Mouse (Mus musculus) heart, embryonic 12.5 days (tissue): ENCODE measurements at regions not wholly inside any gene's neighbourhood (a gene's known extent, or its start where the extent isn't known, plus 50 kb on each side); places are given as distances from the start of the nearest gene placed in this dataset.
"Not testable (repeated sequence)": the region's sequence is repeated elsewhere in the genome, so short reads cannot be mapped to it uniquely, and the experiment has no call there.

Experiments
- ATAC-seq: fragments of 200-750 bp; cut with Nextera tagmentation; 2 replicates; pipeline ENCODE4 v1.8.0; 2017; ENCODE audit warnings: moderate TSS enrichment, moderate library complexity; ENCODE audit not compliant: insufficient number of reproducible peaks, low FRiP score
- H3K27ac ChIP-seq: fragments of 300-500 bp; sonication (generic); 2 replicates; pipeline ENCODE4 v1.5.1; 2016; ENCODE audit warnings: mild to moderate bottlenecking, moderate library complexity; ENCODE audit not compliant: poor library complexity, severe bottlenecking
- H3K27me3 ChIP-seq: fragments of 300-500 bp; sonication (generic); replicated peaks from 2 replicates; pipeline ENCODE4 v1.6.1; 2016; ENCODE audit warnings: mild to moderate bottlenecking, moderate library complexity
- H3K36me3 ChIP-seq: fragments of 300-500 bp; sonication (generic); 2 replicates; pipeline ENCODE4 v1.6.1; 2016; ENCODE audit warnings: mild to moderate bottlenecking, moderate library complexity
- H3K4me1 ChIP-seq: fragments of 300-500 bp; sonication (generic); replicated peaks from 2 replicates; pipeline ENCODE4 v1.6.1; 2016; ENCODE audit warnings: mild to moderate bottlenecking
- H3K4me2 ChIP-seq: fragments of 300-500 bp; sonication (generic); 2 replicates; pipeline ENCODE4 v1.6.1; 2016; ENCODE audit warnings: mild to moderate bottlenecking, moderate library complexity
- H3K4me3 ChIP-seq: fragments of 300-500 bp; sonication (generic); 2 replicates; pipeline ENCODE4 v1.5.1; 2016; ENCODE audit warnings: mild to moderate bottlenecking
- H3K9ac ChIP-seq: fragments of 300-500 bp; sonication (generic); 2 replicates; pipeline ENCODE4 v1.6.1; 2016; ENCODE audit warnings: mild to moderate bottlenecking, moderate library complexity
- H3K9me3 ChIP-seq: fragments of 300-500 bp; sonication (generic); replicated peaks from 2 replicates; pipeline ENCODE4 v1.6.1; 2016; ENCODE audit warnings: mild to moderate bottlenecking, moderate library complexity
- WGBS: fragments of 180-500 bp; shearing (Covaris S2); methylation state at CpG from one replicate; pipeline ENCODE4 v1.1.7; 2016; 5-methylcytosine and 5-hydroxymethylcytosine counted together

GRCm38 (mm10) chr8:37239354-37239753 is 245.9 kb downstream of the AI429214 start:
- no peak overlapping the region for H3K27ac ChIP-seq

DNA sequence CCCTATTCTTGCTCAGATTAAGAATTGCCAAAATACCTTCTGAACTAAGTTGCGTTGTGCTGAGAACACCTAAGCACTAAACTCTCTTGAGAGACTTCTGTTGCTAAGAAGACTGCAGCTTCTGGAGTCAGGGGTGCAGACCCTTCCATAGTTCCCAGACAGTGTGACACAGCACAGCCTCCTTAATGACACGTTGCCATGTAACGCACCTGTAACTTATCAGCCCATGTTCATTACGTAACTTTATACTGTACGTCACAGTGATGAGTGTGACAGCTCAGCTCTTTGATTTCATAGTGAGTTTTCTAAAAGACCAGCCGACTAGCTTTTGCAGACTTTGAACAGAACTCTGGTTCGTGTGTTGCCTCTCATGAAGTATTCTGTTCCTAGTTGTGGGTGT is 257.8 kb downstream of the AI429214 start:
- H3K4me2 ChIP-seq, H3K27ac ChIP-seq, H3K9ac ChIP-seq, H3K4me1 ChIP-seq, H3K27me3 ChIP-seq, H3K9me3 ChIP-seq, H3K36me3 ChIP-seq, H3K4me3 ChIP-seq, ATAC-seq: not testable (repeated sequence)
- WGBS: 65% methylated on average over 7 of the region's 7 CpGs

More at GRCm38 (mm10) chr8:37239354-37239753, 245.9 kb downstream of the AI429214 start:
- Histone ChIP-seq H3K9ac (no peak overlapping the region), H3K4me3 (no peak overlapping the region), H3K27me3 (no peaks in the 10 kb centered on the region), H3K9me3 (no peaks in the 10 kb centered on the region), H3K4me2 (no peak overlapping the region), H3K36me3 (no peaks in the 10 kb centered on the region), H3K4me1 (no peaks in the 10 kb centered on the region)
- ATAC-seq: no peak

- Histone ChIP-seq H3K36me3 (no peaks in the 10 kb centered on the region), H3K4me3 (no peak overlapping the region)
- WGBS: 74% methylated on average over 7 of the region's 7 CpGs
These were observed 297.9 kb downstream of the AI429214 start for GRCm38 (mm10) chr8:37291069-37291850.

More at GRCm38 (mm10) chr8:37291069-37291850, 297.9 kb downstream of the AI429214 start:
- no peak overlapping the region for H3K9ac ChIP-seq
- H3K4me2 ChIP-seq: no peak overlapping the region
- no peaks in the 10 kb centered on the region for H3K9me3 ChIP-seq
- no peaks in the 10 kb centered on the region for H3K4me1 ChIP-seq
- H3K27ac ChIP-seq: no peak overlapping the region
- no peak for ATAC-seq
- H3K27me3 ChIP-seq: no peaks in the 10 kb centered on the region
